In genomic region chr6:51958992-51959391, GRCm38 (mm10) we compare ENCODE assay signal across 21 mouse cellular contexts. TPM values are rescaled to one million over a fixed set of nuclear protein-coding genes. Genes with fewer than 3 reads are reported as not detected.
A peak's percentile ranks its signal among the peaks of the same experiment; 100 is the strongest.
DNase-seq lines count a peak whose midpoint lies in the region; ATAC-seq lines count a peak whose summit lies in the region.
"Had no signal": no experiment of that assay in that cellular context is flagged by ENCODE, and none has a peak within 500 bp of the region (broad histone marks: within the 10 kb centered on the region; RNA-seq: fewer than 3 reads in every experiment).

No protein-coding gene starts in this region.

- no peak overlapping the region for H3K4me3 ChIP-seq in kidney, embryonic 14.5 days (ENCODE audit: low read length)
- no peak overlapping the region for H3K4me3 ChIP-seq in lung, embryonic 15.5 days
- H3K4me3 ChIP-seq: forebrain, embryonic 15.5 days; hindbrain, embryonic 12.5 days; liver, embryonic 12.5 days; midbrain, embryonic 15.5 days; myocyte had no signal

- 45% methylated on average over 4 of the region's 4 CpGs for WGBS in kidney, embryonic 14.5 days
- WGBS in lung, embryonic 15.5 days, result 26% methylated on average over 4 of the region's 4 CpGs

- H3K9me3 ChIP-seq in kidney, embryonic 14.5 days (ENCODE audit: control insufficient read depth, low read length), result no peaks in the 10 kb centered on the region
- no peaks in the 10 kb centered on the region for H3K9me3 ChIP-seq in lung, embryonic 15.5 days
- H3K9me3 ChIP-seq: forebrain, embryonic 15.5 days; G1E; hindbrain, embryonic 12.5 days; liver, embryonic 12.5 days; midbrain, embryonic 15.5 days had no signal

- H3K27me3 ChIP-seq in kidney, embryonic 14.5 days (ENCODE audit: control insufficient read depth, insufficient read depth, low read length), result no peaks in the 10 kb centered on the region
- no peaks in the 10 kb centered on the region for H3K27me3 ChIP-seq in lung, embryonic 15.5 days
- H3K27me3 ChIP-seq: forebrain, embryonic 15.5 days; hindbrain, embryonic 12.5 days; liver, embryonic 12.5 days; midbrain, embryonic 15.5 days had no signal

- no peak overlapping the region for H3K9ac ChIP-seq in kidney, embryonic 14.5 days (ENCODE audit: low read depth, low read length)
- no peak overlapping the region for H3K9ac ChIP-seq in lung, embryonic 15.5 days
- H3K9ac ChIP-seq: forebrain, embryonic 15.5 days; hindbrain, embryonic 12.5 days; liver, embryonic 12.5 days; midbrain, embryonic 15.5 days had no signal

- H3K27ac ChIP-seq in kidney, embryonic 14.5 days (ENCODE audit: low read depth, low read length), result no peak overlapping the region
- peak overlapping the region; percentile 29; the same call in 1 of the 2 replicates for H3K27ac ChIP-seq in lung, embryonic 15.5 days
- H3K27ac ChIP-seq: forebrain, embryonic 15.5 days; hindbrain, embryonic 12.5 days; liver, embryonic 12.5 days; midbrain, embryonic 15.5 days had no signal

- no peaks in the 10 kb centered on the region for H3K36me3 ChIP-seq in kidney, embryonic 14.5 days (ENCODE audit: control insufficient read depth, insufficient read depth, low read length)
- H3K36me3 ChIP-seq in lung, embryonic 15.5 days, result no peaks in the 10 kb centered on the region
- H3K36me3 ChIP-seq: forebrain, embryonic 15.5 days; hindbrain, embryonic 12.5 days; liver, embryonic 12.5 days; midbrain, embryonic 15.5 days had no signal

- no peak overlapping the region for H3K4me2 ChIP-seq in kidney, embryonic 14.5 days (replicated peaks; ENCODE audit: low read depth, low read length)
- H3K4me2 ChIP-seq in lung, embryonic 15.5 days, result no peak overlapping the region
- H3K4me2 ChIP-seq: forebrain, embryonic 15.5 days; hindbrain, embryonic 12.5 days; liver, embryonic 12.5 days; midbrain, embryonic 15.5 days had no signal

- no peaks in the 10 kb centered on the region; the same call in 1 of the 2 replicates for H3K4me1 ChIP-seq in kidney, embryonic 14.5 days (ENCODE audit: control insufficient read depth, insufficient read depth, low read length)
- peaks cover 7% of the 10 kb centered on the region; the same call in 1 of the 2 replicates for H3K4me1 ChIP-seq in lung, embryonic 15.5 days
- H3K4me1 ChIP-seq: forebrain, embryonic 15.5 days; hindbrain, embryonic 12.5 days; midbrain, embryonic 15.5 days had no signal

- ATAC-seq in kidney, embryonic 14.5 days (ENCODE audit: low FRiP score, low TSS enrichment), result no peak
- peak; percentile 62; the same call in 1 of the 2 replicates for ATAC-seq in lung, embryonic 15.5 days (ENCODE audit: borderline replicate concordance, extremely low read depth, low FRiP score, low TSS enrichment)
- ATAC-seq in megakaryocyte-erythroid progenitor cell, adult 5-6 weeks (replicated peaks; ENCODE audit: low FRiP score, low TSS enrichment, poor library complexity, severe bottlenecking), result no peak
- ATAC-seq: forebrain, embryonic 15.5 days; liver, embryonic 12.5 days; midbrain, embryonic 15.5 days had no signal

- peak; percentile 36 for DNase-seq in kidney, adult 9 months
- no peak for DNase-seq in lung, postnatal 4 days
- DNase-seq in embryo, embryonic 11.5 days (ENCODE audit: low read depth, low spot score), result peak; percentile 8
- peak; percentile 73 for DNase-seq in lung, postnatal 36 days
- no peak for DNase-seq in gastrocnemius, postnatal 4 days (ENCODE audit: low spot score in 2 of 2)
- DNase-seq: cerebellum, adult 2 months; cerebellum, postnatal 36 days; gastrocnemius, postnatal 25 days; heart, postnatal 10 days; right cerebral cortex, postnatal 14 days; spleen, adult 18-20 months; thymus, postnatal 25 days had no signal

RNA-seq across cellular contexts. Expression of gene Skap2, which starts 53.4 kb away (rescaled TPM):
- polyA plus RNA-seq in kidney, embryonic 14.5 days (2014; fragmentation: Nextera tagmentation; extraction: Ambion mirVana), result 29.2 and 33.8 TPM in 2 replicates
- 59.3 and 65.0 TPM in 2 replicates for polyA plus RNA-seq in lung, embryonic 15.5 days (2015; fragmentation: Nextera tagmentation; extraction: Ambion mirVana)
- total RNA-seq in gastrocnemius, postnatal 4 days (2021), result 10 to 100 TPM; 10.0 to 12.3 TPM
- 18.5 and 30.0 TPM in 2 replicates for total RNA-seq in megakaryocyte-erythroid progenitor cell, adult 5-6 weeks (2014; fragmentation: Nextera tagmentation)
- total RNA-seq in megakaryocyte-erythroid progenitor cell, adult 5-6 weeks (2017), result 44.3 and 66.4 TPM in 2 replicates

Comparison
In these comparisons a context has a peak if more than half of its experiments do, and no peak if none do; other contexts are left out.
1. DNase-seq: peak in kidney, adult 9 months (single experiment), embryo, embryonic 11.5 days (single experiment) and lung, postnatal 36 days (single experiment); none in lung, postnatal 4 days (0 of 2) and gastrocnemius, postnatal 4 days (0 of 2).